Mouse (Mus musculus) forebrain, embryonic 14.5 days (tissue): ENCODE measurements around the gene Psg16. TPM values are rescaled to one million over a fixed set of nuclear protein-coding genes. Genes with fewer than 3 reads are reported as not detected.

ENCODE experiments used
- ATAC-seq: fragments of 200-750 bp; cut with Nextera tagmentation; 2 replicates; pipeline ENCODE4 v1.8.0; 2017; ENCODE audit warnings: mild to moderate bottlenecking, moderate library complexity
- DNase-seq: peaks from one replicate; pipeline ENCODE4 v3.0.0-alpha.2; 2015; ENCODE audit warnings: low spot score
- H3K27ac ChIP-seq: fragments of 300-500 bp; sonication (generic); 2 replicates; pipeline ENCODE4 v1.5.1; 2014; ENCODE audit warnings: low read depth, mild to moderate bottlenecking, control low read depth, low read length, moderate library complexity
- H3K27me3 ChIP-seq: fragments of 300-500 bp; sonication (generic); replicated peaks from 2 replicates; pipeline ENCODE4 v1.6.1; 2014; ENCODE audit warnings: low read length, control low read depth, mixed read lengths; ENCODE audit not compliant: control insufficient read depth, insufficient read depth
- H3K36me3 ChIP-seq: fragments of 300-500 bp; sonication (generic); 2 replicates; pipeline ENCODE4 v1.6.1; 2014; ENCODE audit warnings: low read length, control low read depth; ENCODE audit not compliant: control insufficient read depth, insufficient read depth
- H3K4me1 ChIP-seq: fragments of 300-500 bp; sonication (generic); 2 replicates; pipeline ENCODE4 v1.6.1; 2014; ENCODE audit warnings: antibody characterized with exemption, low read length, control low read depth; ENCODE audit not compliant: control insufficient read depth, insufficient read depth
- H3K4me2 ChIP-seq: fragments of 300-500 bp; sonication (generic); 2 replicates; pipeline ENCODE4 v1.6.1; 2014; ENCODE audit warnings: mild to moderate bottlenecking, control low read depth, low read length
- H3K4me3 ChIP-seq: fragments of 300-500 bp; sonication (generic); 2 replicates; pipeline ENCODE4 v1.5.1; 2014; ENCODE audit warnings: low read depth, low read length, control low read depth
- H3K9ac ChIP-seq: fragments of 300-500 bp; sonication (generic); 2 replicates; pipeline ENCODE4 v1.6.1; 2014; ENCODE audit warnings: mild to moderate bottlenecking, low read length, control low read depth, moderate library complexity
- H3K9me3 ChIP-seq: fragments of 300-500 bp; sonication (generic); replicated peaks from 2 replicates; pipeline ENCODE4 v1.6.1; 2016; ENCODE audit warnings: low read length, control low read depth, mixed read lengths; ENCODE audit not compliant: control insufficient read depth
- WGBS: fragments of 180-500 bp; shearing (Covaris S2); extraction: QIAGEN DNeasy Blood & Tissue Kit; methylation state at CpG from one replicate; pipeline ENCODE4 v1.1.7; 2014; 5-methylcytosine and 5-hydroxymethylcytosine counted together
- polyA plus RNA-seq: library from polyadenylated mRNA; unstranded; fragments of >200 nt; fragmentation: Nextera tagmentation; extraction: Ambion mirVana; gene quantifications from 2 replicates; pipeline ENCODE4 v1.2.1, GENCODE M21; 2014

Gene Psg16
- polyA plus RNA-seq, 1 experiment from 2014 or later: 1.6 TPM

DNA sequence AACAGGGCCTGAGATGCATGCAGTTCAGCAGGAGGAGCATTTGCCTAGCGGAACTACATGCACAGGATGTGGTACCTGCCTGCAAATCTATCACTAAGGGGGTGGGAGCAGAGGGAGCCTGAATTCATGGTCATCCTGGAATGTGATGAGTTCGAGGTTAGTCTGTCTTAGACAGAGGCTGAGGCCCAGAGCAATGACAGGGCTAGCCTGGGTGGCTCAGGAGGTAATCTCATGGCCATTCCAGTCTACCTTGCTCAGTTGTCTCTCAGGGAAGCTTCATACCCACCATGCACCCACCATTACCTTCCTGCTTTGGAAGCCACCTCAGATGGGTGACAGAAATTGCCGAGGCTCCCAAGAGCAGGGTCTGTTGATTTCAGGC is 14.4 kb upstream of the Psg16 start:
- Histone ChIP-seq H3K36me3 (no peaks in the 10 kb centered on the region), H3K4me3 (no peak overlapping the region), H3K4me1 (peaks cover 44% of the 10 kb centered on the region), H3K27me3 (no peaks in the 10 kb centered on the region), H3K4me2 (peak overlapping the region; percentile 67; the same call in 1 of the 2 replicates), H3K27ac (peak overlapping the region; percentile 71), H3K9me3 (no peaks in the 10 kb centered on the region), H3K9ac (no peak overlapping the region)
- ATAC-seq (no peak), DNase-seq (no peak)
- WGBS: 62% methylated on average over 3 of the region's 3 CpGs

- Histone ChIP-seq H3K27me3 (no peaks in the 10 kb centered on the region), H3K9me3 (no peaks in the 10 kb centered on the region), H3K36me3 (no peaks in the 10 kb centered on the region), H3K27ac (peak overlapping the region; percentile 71), H3K4me2 (peak overlapping the region; percentile 67), H3K9ac (peak overlapping the region; percentile 21; the same call in 1 of the 2 replicates), H3K4me3 (no peak overlapping the region), H3K4me1 (peaks cover 44% of the 10 kb centered on the region)
- ATAC-seq (peak; percentile 52), DNase-seq (peak; percentile 94)
- WGBS: 18% methylated on average over 9 of the region's 9 CpGs
These were observed 13.6 kb upstream of the Psg16 start for GRCm38 (mm10) chr7:17060031-17060781.

DNA sequence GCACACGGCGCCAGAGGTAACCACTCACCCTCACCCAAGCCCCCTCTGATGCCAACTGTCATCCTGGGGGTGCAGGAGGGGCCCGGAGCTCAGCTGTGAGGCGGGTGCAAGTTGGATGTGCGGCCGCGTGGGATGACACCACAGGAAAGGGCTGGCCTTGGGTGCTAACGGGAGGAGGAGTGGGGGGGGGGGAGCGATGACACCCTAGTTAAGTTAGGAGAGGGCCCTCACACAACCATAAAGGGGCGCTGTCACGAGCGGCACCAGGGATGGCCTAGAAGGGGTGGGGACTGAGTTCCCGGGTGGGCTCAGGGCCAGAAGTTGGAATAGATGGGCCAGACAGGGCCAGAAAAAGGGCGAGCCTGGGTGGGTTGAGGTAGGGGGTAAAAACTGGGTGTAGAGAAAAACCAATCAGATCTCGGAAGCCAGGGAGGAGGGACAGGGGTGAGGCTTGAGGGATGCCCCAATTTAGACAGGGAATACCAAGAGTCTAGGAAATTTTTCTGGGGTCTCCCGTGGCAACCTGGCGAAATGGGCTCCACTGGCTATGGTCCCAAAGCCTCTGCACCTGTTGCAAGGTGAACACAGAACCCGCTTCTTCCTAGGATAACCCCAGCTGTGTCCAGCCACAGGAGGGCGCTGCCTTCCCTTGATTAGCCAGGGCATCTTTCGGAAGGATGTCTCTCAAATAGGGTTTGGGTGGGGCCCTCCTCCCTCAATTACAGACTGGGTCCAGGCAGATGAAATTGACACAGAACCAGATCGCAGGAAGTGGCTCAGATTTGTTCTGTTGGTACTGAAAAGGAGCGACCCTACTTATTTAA is 12.8 kb upstream of the Psg16 start:
- peak overlapping the region; percentile 67 for H3K4me2 ChIP-seq
- WGBS: 57% methylated on average over 21 of the region's 22 CpGs
- peaks cover 44% of the 10 kb centered on the region for H3K4me1 ChIP-seq
- H3K4me3 ChIP-seq: no peak overlapping the region
- no peak for DNase-seq
- ATAC-seq: no peak
- no peaks in the 10 kb centered on the region for H3K27me3 ChIP-seq
- peak overlapping the region; percentile 21; the same call in 1 of the 2 replicates for H3K9ac ChIP-seq
- H3K27ac ChIP-seq: peak overlapping the region; percentile 71
- no peaks in the 10 kb centered on the region for H3K9me3 ChIP-seq
- no peaks in the 10 kb centered on the region for H3K36me3 ChIP-seq

GRCm38 (mm10) chr7:17062389-17062788 is 11.5 kb upstream of the Psg16 start, which contains the start of gene Hif3a:
Gene Hif3a, minus strand, starts transcription at chr7:17062427.
- Histone ChIP-seq H3K4me3 (peak within 1 kb of the TSS; percentile 35), H3K36me3 (no peaks in the 10 kb centered on the region), H3K27me3 (no peaks in the 10 kb centered on the region), H3K9ac (peak within 1 kb of the TSS; percentile 53; the same call in 1 of the 2 replicates), H3K9me3 (no peaks in the 10 kb centered on the region), H3K4me2 (peak within 1 kb of the TSS; percentile 67), H3K27ac (no peak within 1 kb of the TSS), H3K4me1 (peaks cover 37% of the 10 kb centered on the region)
- 0% methylated on average over 15 of the region's 15 CpGs for WGBS
- ATAC-seq (peak; percentile 82), DNase-seq (peak; percentile 93)

- no peak for DNase-seq
- 20% methylated on average over 11 of the region's 11 CpGs for WGBS
These were observed 11.0 kb upstream of the Psg16 start for GRCm38 (mm10) chr7:17062845-17063244.

GRCm38 (mm10) chr7:17065620-17066019 is 8.2 kb upstream of the Psg16 start:
- H3K4me3 ChIP-seq: no peak overlapping the region
- no peaks in the 10 kb centered on the region for H3K9me3 ChIP-seq
- H3K4me2 ChIP-seq: no peak overlapping the region
- DNase-seq (no peak), ATAC-seq (no peak)
- no peaks in the 10 kb centered on the region for H3K27me3 ChIP-seq
- no peak overlapping the region for H3K9ac ChIP-seq
- H3K4me1 ChIP-seq: peaks cover 9% of the 10 kb centered on the region
- no peak overlapping the region for H3K27ac ChIP-seq
- no peaks in the 10 kb centered on the region for H3K36me3 ChIP-seq
- 85% methylated on average over 8 of the region's 9 CpGs for WGBS

More at GRCm38 (mm10) chr7:17062845-17063244, 11.0 kb upstream of the Psg16 start:
- H3K36me3 ChIP-seq: no peaks in the 10 kb centered on the region
- H3K4me1 ChIP-seq: peaks cover 35% of the 10 kb centered on the region
- no peak overlapping the region for H3K27ac ChIP-seq
- peak overlapping the region; percentile 35 for H3K4me3 ChIP-seq
- H3K27me3 ChIP-seq: no peaks in the 10 kb centered on the region
- ATAC-seq: no peak; the same call in 1 of the 2 replicates
- peak overlapping the region; percentile 67 for H3K4me2 ChIP-seq
- no peaks in the 10 kb centered on the region for H3K9me3 ChIP-seq
- peak overlapping the region; percentile 53; the same call in 1 of the 2 replicates for H3K9ac ChIP-seq

DNA sequence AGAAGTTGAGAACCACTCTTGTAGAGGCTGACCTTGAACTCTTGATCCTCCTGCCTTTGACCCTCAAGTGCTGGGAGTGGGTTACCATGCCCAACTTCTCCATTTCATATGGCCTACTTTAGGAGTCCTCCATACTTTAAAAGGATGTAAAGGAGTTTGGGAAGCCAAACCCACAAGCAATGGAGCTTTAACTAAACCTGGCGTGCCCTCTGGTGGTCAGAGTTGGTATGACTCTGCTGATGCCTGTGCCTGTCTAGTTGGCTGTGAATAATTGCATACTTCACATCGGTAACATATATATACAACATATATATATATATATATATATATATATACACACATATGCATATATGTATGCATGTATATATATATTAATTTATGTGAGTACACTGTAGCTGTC is 7.4 kb upstream of the Psg16 start:
- no peaks in the 10 kb centered on the region for H3K36me3 ChIP-seq
- peaks cover 5% of the 10 kb centered on the region; the same call in 1 of the 2 replicates for H3K4me1 ChIP-seq
- DNase-seq (peak; percentile 86), ATAC-seq (no peak)
- no peak overlapping the region for H3K9ac ChIP-seq
- H3K4me3 ChIP-seq: no peak overlapping the region
- H3K27me3 ChIP-seq: no peaks in the 10 kb centered on the region
- no peak overlapping the region for H3K4me2 ChIP-seq
- WGBS: 5% methylated on average over 2 of the region's 2 CpGs
- H3K9me3 ChIP-seq: no peaks in the 10 kb centered on the region
- H3K27ac ChIP-seq: no peak overlapping the region

GRCm38 (mm10) chr7:17067000-17067399 is 6.8 kb upstream of the Psg16 start:
- H3K4me1 ChIP-seq: peaks cover 5% of the 10 kb centered on the region; the same call in 1 of the 2 replicates
- no peaks in the 10 kb centered on the region for H3K36me3 ChIP-seq
- no peaks in the 10 kb centered on the region for H3K9me3 ChIP-seq
- H3K27me3 ChIP-seq: no peaks in the 10 kb centered on the region
- H3K4me2 ChIP-seq: no peak overlapping the region
- no peak overlapping the region for H3K27ac ChIP-seq
- ATAC-seq (no peak), DNase-seq (no peak)
- no peak overlapping the region for H3K9ac ChIP-seq
- no peak overlapping the region for H3K4me3 ChIP-seq
